Mouse (Mus musculus) limb, embryonic 11.5 days (tissue): ENCODE data around the gene Aplnr. TPM values are rescaled to one million over a fixed set of nuclear protein-coding genes. Genes with fewer than 3 reads are reported as not detected.

Source experiments
- ATAC-seq: fragments of 200-750 bp; cut with Nextera tagmentation; 2 replicates; pipeline ENCODE4 v1.8.0; 2017; ENCODE audit warnings: low read depth; ENCODE audit not compliant: insufficient number of reproducible peaks, low FRiP score, low TSS enrichment
- DNase-seq: peaks from one replicate; pipeline ENCODE4 v3.0.0-alpha.2; 2015; ENCODE audit warnings: low spot score
- H3K27ac ChIP-seq: fragments of 300-500 bp; sonication (generic); replicated peaks from 2 replicates; pipeline ENCODE4 v1.5.1; 2014; ENCODE audit warnings: low read depth, mild to moderate bottlenecking, low read length
- H3K27me3 ChIP-seq: fragments of 300-500 bp; sonication (generic); 2 replicates; pipeline ENCODE4 v1.6.1; 2014; ENCODE audit warnings: mild to moderate bottlenecking, low read length, mixed read lengths; ENCODE audit not compliant: control insufficient read depth, insufficient read depth
- H3K36me3 ChIP-seq: fragments of 300-500 bp; sonication (generic); 2 replicates; pipeline ENCODE4 v1.6.1; 2014; ENCODE audit warnings: mild to moderate bottlenecking, low read length, moderate library complexity, mixed read lengths; ENCODE audit not compliant: control insufficient read depth, insufficient read depth
- H3K4me1 ChIP-seq: fragments of 300-500 bp; sonication (generic); 2 replicates; pipeline ENCODE4 v1.6.1; 2014; ENCODE audit warnings: low read length, mixed read lengths; ENCODE audit not compliant: control insufficient read depth, insufficient read depth
- H3K4me2 ChIP-seq: fragments of 300-500 bp; sonication (generic); 2 replicates; pipeline ENCODE4 v1.6.1; 2014; ENCODE audit warnings: low read depth, mild to moderate bottlenecking, moderate library complexity; ENCODE audit not compliant: severe bottlenecking
- H3K4me3 ChIP-seq: fragments of 300-500 bp; sonication (generic); 2 replicates; pipeline ENCODE4 v1.5.1; 2014; ENCODE audit warnings: low read depth, low read length
- H3K9ac ChIP-seq: fragments of 300-500 bp; sonication (generic); 2 replicates; pipeline ENCODE4 v1.6.1; 2014; ENCODE audit warnings: mild to moderate bottlenecking, low read length
- H3K9me3 ChIP-seq: fragments of 300-500 bp; sonication (generic); 2 replicates; pipeline ENCODE4 v1.6.1; 2016; ENCODE audit warnings: low read length; ENCODE audit not compliant: control insufficient read depth
- WGBS: fragments of 180-500 bp; shearing (Covaris S2); extraction: QIAGEN DNeasy Blood & Tissue Kit; methylation state at CpG from one replicate; pipeline ENCODE4 v1.1.7; 2014; 5-methylcytosine and 5-hydroxymethylcytosine counted together
- polyA plus RNA-seq: library from polyadenylated mRNA; unstranded; fragments of >200 nt; fragmentation: Nextera tagmentation; extraction: Ambion mirVana; gene quantifications from 2 replicates; pipeline ENCODE4 v1.2.1, GENCODE M21; 2014

The Aplnr gene
- polyA plus RNA-seq, 1 experiment from 2014 or later = 34.9 TPM

GRCm38 (mm10) chr2:85131724-85132123 lies 4.3 kb upstream of the Aplnr start:
- no peaks in the 10 kb centered on the region for H3K9me3 ChIP-seq
- H3K4me3 ChIP-seq = no peak overlapping the region
- 0% methylated on average over 1 of the region's 1 CpGs for WGBS
- DNase-seq (no peak), ATAC-seq (no peak)
- no peak overlapping the region for H3K4me2 ChIP-seq
- H3K36me3 ChIP-seq = no peaks in the 10 kb centered on the region
- no peak overlapping the region for H3K27ac ChIP-seq
- no peak overlapping the region for H3K9ac ChIP-seq
- H3K4me1 ChIP-seq = no peaks in the 10 kb centered on the region
- H3K27me3 ChIP-seq = no peaks in the 10 kb centered on the region

GRCm38 (mm10) chr2:85132204-85132603 lies 3.8 kb upstream of the Aplnr start:
- H3K27me3 ChIP-seq = no peaks in the 10 kb centered on the region
- 25% methylated on average over 2 of the region's 2 CpGs for WGBS
- H3K9ac ChIP-seq = no peak overlapping the region
- no peak overlapping the region for H3K27ac ChIP-seq
- no peaks in the 10 kb centered on the region for H3K9me3 ChIP-seq
- H3K36me3 ChIP-seq = no peaks in the 10 kb centered on the region
- no peak overlapping the region for H3K4me3 ChIP-seq
- H3K4me1 ChIP-seq = no peaks in the 10 kb centered on the region
- ATAC-seq (no peak), DNase-seq (no peak)
- no peak overlapping the region for H3K4me2 ChIP-seq

DNA sequence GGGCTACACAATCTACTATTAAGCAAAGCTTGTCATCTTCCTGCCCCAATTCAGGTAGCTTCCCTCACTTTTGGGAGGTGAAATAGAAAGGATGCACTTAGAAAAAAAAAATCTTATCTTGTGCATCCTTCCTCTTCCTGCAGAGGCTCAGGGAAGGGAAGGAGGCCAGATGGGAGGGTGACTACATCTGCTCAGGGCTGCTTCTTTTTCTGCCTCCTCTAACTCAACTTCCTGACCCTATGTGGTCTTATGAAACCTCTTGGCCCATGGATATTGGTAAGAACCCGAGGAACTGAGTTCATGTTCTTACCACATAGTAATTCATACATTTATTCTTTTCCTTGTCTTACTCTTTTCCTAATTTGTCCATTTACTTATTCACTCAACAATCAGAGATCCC lies 926 bp upstream of the Aplnr start:
- Histone ChIP-seq H3K4me3 (no peak overlapping the region), H3K36me3 (no peaks in the 10 kb centered on the region), H3K9me3 (no peaks in the 10 kb centered on the region), H3K4me2 (no peak overlapping the region), H3K9ac (no peak overlapping the region), H3K27ac (no peak overlapping the region), H3K4me1 (no peaks in the 10 kb centered on the region), H3K27me3 (no peaks in the 10 kb centered on the region)
- ATAC-seq (no peak), DNase-seq (no peak)
- 46% methylated on average over 1 of the region's 1 CpGs for WGBS

DNA sequence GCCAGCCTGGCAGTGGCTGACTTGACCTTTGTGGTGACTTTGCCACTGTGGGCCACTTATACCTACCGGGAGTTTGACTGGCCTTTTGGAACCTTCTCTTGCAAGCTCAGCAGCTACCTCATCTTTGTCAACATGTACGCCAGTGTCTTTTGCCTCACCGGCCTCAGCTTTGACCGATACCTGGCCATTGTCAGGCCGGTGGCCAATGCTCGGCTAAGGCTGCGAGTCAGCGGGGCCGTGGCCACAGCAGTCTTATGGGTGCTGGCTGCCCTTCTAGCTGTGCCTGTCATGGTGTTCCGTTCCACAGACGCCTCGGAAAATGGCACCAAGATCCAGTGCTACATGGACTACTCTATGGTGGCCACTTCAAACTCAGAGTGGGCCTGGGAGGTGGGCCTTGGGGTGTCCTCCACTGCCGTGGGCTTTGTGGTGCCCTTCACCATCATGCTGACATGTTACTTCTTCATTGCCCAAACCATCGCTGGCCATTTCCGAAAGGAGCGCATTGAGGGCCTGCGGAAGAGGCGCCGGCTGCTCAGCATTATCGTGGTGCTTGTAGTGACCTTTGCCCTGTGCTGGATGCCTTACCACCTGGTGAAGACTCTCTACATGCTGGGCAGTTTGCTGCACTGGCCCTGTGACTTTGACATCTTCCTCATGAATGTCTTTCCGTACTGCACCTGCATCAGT lies 951 bp downstream of the Aplnr start:
- Histone ChIP-seq H3K4me2 (no peak overlapping the region), H3K36me3 (no peaks in the 10 kb centered on the region), H3K9ac (no peak overlapping the region), H3K27me3 (no peaks in the 10 kb centered on the region), H3K9me3 (no peaks in the 10 kb centered on the region), H3K27ac (no peak overlapping the region), H3K4me1 (no peaks in the 10 kb centered on the region), H3K4me3 (no peak overlapping the region)
- ATAC-seq = no peak
- WGBS = 79% methylated on average over 21 of the region's 21 CpGs
- DNase-seq = no peak

- no peak for DNase-seq
- Histone ChIP-seq H3K36me3 (no peaks in the 10 kb centered on the region), H3K4me2 (no peak overlapping the region), H3K27me3 (no peaks in the 10 kb centered on the region), H3K9me3 (no peaks in the 10 kb centered on the region), H3K4me3 (no peak overlapping the region), H3K4me1 (no peaks in the 10 kb centered on the region), H3K27ac (no peak overlapping the region), H3K9ac (no peak overlapping the region)
- ATAC-seq = no peak
- WGBS = 36% methylated on average over 10 of the region's 10 CpGs
Measured at GRCm38 (mm10) chr2:85137601-85138140, 1.6 kb downstream of the Aplnr start.

- Histone ChIP-seq H3K27ac (no peak overlapping the region), H3K4me3 (no peak overlapping the region), H3K4me2 (no peak overlapping the region), H3K9me3 (no peaks in the 10 kb centered on the region), H3K27me3 (no peaks in the 10 kb centered on the region), H3K36me3 (no peaks in the 10 kb centered on the region), H3K9ac (no peak overlapping the region), H3K4me1 (no peaks in the 10 kb centered on the region)
- DNase-seq (no peak), ATAC-seq (no peak)
- WGBS = 16% methylated on average over 2 of the region's 2 CpGs
Measured at GRCm38 (mm10) chr2:85138143-85138542, 2.1 kb downstream of the Aplnr start.

DNA sequence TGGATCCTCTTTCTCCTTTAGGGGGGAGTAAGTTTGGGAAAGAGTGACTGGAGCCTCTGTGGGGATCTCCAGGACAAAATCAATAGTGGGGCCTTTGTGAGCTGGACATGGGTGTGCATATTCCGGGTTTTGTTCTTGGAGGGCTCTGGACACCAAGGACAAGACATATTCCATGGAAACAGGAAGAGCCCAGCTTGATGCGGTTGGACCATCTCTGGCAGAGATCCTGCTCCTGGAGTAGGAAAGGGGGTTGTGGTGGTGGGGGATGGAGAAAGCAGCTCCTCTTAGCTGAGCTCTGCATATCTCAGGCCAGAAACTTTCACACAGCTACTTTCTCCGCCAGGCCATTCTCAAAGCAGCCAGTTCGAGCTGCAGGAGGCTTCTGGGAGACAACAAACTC lies 3.4 kb downstream of the Aplnr start:
- no peaks in the 10 kb centered on the region for H3K9me3 ChIP-seq
- H3K9ac ChIP-seq = no peak overlapping the region; the same call in 1 of the 2 replicates
- no peak for DNase-seq
- no peaks in the 10 kb centered on the region for H3K4me1 ChIP-seq
- WGBS = 56% methylated on average over 4 of the region's 4 CpGs
- H3K4me3 ChIP-seq = no peak overlapping the region
- no peak overlapping the region for H3K4me2 ChIP-seq
- H3K27ac ChIP-seq = no peak overlapping the region
- H3K36me3 ChIP-seq = no peaks in the 10 kb centered on the region
- no peak for ATAC-seq
- H3K27me3 ChIP-seq = no peaks in the 10 kb centered on the region

DNA sequence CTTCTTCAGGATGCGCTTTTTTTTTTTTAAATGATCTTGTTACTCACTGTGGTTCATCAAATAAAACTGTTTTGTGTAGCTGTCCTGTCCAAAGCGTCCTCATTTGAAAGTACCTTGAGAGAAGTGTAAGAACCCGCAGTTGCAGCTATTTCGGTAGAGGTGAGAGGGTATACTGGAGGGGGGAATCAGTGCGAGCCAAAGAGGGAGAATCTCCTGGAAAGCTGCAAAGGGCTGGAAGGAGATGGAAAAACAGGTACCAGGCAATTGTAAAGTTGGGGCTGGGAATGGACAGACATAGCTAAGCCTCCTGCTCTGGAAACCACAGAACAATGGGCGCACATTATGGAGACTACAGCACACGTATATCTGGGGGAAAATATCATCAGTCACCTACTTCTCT lies 3.8 kb downstream of the Aplnr start:
- no peak overlapping the region for H3K9ac ChIP-seq
- no peaks in the 10 kb centered on the region for H3K27me3 ChIP-seq
- no peak overlapping the region for H3K4me2 ChIP-seq
- H3K9me3 ChIP-seq = no peaks in the 10 kb centered on the region
- H3K4me3 ChIP-seq = no peak overlapping the region
- no peak overlapping the region for H3K27ac ChIP-seq
- H3K4me1 ChIP-seq = no peaks in the 10 kb centered on the region
- ATAC-seq (no peak), DNase-seq (no peak)
- no peaks in the 10 kb centered on the region for H3K36me3 ChIP-seq
- 64% methylated on average over 7 of the region's 7 CpGs for WGBS

- Histone ChIP-seq H3K9me3 (no peaks in the 10 kb centered on the region), H3K4me2 (no peak overlapping the region), H3K9ac (no peak overlapping the region), H3K36me3 (no peaks in the 10 kb centered on the region), H3K27me3 (no peaks in the 10 kb centered on the region), H3K4me1 (no peaks in the 10 kb centered on the region), H3K27ac (no peak overlapping the region), H3K4me3 (no peak overlapping the region)
- no peak for ATAC-seq
- DNase-seq = no peak
Measured at GRCm38 (mm10) chr2:85140833-85141232, 4.8 kb downstream of the Aplnr start.
